Mouse (Mus musculus) heart, adult 11 months (tissue): ENCODE measurements around the gene Rbfox3.

ENCODE experiments used
- DNase-seq: peaks from one replicate; pipeline ENCODE4 v3.0.0; 2022

Rbfox3 gene

DNA sequence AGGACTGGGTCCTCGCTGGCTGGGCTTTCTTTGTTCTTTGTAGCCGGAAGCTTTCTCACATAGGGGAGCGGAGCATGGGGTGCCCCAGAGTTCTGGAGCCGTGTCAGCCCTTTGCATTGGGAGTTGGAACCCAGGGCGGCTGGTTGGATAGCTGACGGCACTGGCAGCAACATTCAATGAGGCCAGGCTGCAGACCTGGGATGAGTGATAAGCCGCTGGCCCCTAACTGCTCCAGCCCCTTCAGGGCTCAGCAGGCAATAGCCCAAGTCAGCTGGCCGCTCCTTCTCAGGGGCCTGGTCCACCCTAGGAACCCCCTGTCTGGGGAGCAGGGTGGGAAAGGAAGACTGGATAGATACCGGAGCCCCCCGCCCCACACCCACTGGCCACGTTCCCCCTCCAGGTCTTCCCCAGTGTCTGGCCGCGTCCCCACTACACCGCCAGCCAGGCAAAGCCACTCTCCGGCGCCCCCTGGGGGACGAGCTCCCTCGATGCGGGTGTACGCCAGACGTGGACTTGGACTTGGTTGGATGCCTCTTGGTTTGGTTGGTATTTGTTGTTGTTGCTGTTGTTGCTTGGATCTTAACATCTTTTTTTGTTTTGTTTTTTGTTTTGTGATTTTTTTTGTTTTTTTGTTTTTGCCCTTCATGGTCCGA lies 420.7 kb downstream of the Rbfox3 start:
- DNase-seq = peak; percentile 96

GRCm38 (mm10) chr11:118488907-118489270 lies 422.5 kb downstream of the Rbfox3 start:
- DNase-seq = no peak

DNA sequence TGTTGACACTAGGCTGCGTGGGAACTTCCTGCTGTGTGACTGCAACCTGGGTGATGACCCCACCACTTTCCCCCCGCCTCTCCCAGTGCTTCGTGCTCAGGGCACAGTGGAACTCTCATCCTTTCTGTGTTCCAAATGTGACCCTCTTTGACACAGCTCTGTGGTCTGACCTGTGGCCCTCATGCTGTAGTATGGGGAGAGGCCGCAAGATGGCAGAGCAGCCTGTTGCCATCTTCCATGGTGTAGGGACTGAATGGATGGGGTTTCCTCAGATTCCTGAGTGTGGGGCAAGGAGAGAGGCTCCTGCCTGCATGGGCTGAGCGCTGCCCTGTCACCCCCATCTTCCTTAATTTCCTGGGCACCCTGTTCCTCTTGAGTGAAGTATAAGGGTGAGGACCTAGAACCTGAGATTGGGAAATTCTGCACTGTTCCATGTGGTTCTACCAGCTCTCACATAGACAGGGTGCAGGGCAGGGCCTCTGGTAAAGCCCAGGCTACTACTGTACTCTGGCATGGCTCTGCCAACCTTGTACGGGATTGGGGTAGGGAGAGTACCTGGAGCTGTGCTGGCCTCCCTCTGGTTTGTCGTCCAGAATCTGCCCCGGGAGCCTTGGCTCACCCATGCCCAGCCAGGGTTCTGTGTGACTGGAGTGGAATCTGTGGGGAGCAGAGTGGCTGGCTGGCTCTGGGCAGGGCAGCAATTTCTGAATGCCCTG lies 423.0 kb downstream of the Rbfox3 start:
- DNase-seq = peak; percentile 88

- peak; percentile 95 for DNase-seq
These were observed 424.3 kb downstream of the Rbfox3 start for GRCm38 (mm10) chr11:118486881-118487772.

GRCm38 (mm10) chr11:118486281-118486680 lies 425.1 kb downstream of the Rbfox3 start:
- no peak for DNase-seq

DNA sequence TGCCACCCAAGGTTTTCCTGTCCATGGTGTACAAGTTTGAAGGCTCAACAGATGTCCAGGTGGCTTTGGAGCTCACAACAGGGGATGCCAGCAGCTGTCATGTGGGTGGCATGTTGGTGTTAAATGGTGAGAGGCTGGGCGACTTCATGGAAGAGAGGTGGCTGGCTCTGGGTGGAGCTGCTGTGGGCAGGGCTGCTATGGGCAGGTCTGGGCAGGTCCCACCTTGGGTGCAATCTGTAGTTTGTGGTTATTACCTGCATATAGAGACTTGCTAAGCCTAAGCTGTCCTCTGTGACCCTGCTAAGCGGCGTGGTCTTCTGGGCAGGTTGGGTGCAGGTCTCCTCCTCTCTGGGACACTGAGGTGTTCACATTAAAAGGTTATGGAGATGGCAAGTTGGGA lies 425.6 kb downstream of the Rbfox3 start:
- no peak for DNase-seq

GRCm38 (mm10) chr11:118485338-118485737 lies 426.1 kb downstream of the Rbfox3 start:
- no peak for DNase-seq

- no peak for DNase-seq
These were observed 427.2 kb downstream of the Rbfox3 start for GRCm38 (mm10) chr11:118484169-118484568.

DNA sequence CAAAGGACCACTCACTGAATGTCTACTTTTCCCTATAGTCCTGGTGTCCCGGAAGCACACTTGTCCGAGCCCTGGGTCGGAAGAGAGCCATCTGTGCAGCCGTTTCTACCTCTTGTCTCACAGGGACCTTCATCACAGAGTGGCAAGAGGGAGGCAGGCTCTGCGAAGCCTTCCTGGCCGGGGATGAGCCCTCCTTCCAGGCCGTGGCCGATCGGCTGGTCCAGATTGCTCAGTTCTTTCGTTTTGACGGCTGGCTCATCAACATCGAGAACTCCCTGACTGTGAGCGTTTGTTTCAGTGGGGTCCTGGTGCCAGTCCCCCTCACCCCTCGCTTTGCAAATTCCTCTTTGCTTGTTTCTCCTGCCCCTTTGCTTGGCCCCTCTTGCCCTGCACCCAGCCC lies 429.6 kb downstream of the Rbfox3 start:
- DNase-seq = no peak

DNA sequence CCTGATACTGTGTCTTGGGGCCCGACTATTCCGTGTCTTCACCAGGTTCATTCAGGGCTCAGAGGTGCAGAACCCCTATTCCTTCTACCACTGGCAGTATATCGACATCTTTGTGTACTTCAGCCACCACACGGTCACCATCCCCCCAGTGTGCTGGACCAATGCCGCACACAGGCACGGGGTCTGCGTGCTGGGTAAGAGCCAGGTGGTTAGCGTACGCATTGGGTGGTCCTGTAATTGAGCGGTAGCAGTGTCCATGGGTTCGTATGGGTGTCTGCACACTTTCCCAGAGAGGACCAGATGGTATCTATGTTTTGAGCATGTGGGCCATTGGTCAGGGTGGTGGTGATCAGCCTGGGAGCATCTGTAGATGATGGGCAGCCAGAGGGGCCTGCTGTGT lies 430.2 kb downstream of the Rbfox3 start:
- DNase-seq = no peak

DNA sequence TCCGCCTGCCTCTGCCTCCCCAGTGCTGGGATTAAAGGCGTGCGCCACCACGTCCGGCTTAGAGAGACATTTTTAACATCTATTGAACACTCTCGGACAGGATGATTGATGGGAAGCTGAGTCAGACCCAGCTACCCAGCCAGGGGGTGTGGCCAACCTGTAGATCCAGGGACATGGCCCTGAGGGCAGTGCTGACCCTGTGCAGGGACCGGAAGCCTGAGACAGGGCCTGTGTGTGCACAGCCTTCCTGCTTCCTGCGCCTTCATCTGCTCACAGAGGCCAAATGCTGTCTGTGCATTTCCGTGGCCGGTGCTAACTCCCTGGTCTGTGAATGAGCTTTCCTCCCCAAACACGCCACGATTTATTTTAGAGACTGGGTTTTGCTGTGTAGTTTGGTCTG lies 431.6 kb downstream of the Rbfox3 start:
- peak; percentile 97 for DNase-seq

DNA sequence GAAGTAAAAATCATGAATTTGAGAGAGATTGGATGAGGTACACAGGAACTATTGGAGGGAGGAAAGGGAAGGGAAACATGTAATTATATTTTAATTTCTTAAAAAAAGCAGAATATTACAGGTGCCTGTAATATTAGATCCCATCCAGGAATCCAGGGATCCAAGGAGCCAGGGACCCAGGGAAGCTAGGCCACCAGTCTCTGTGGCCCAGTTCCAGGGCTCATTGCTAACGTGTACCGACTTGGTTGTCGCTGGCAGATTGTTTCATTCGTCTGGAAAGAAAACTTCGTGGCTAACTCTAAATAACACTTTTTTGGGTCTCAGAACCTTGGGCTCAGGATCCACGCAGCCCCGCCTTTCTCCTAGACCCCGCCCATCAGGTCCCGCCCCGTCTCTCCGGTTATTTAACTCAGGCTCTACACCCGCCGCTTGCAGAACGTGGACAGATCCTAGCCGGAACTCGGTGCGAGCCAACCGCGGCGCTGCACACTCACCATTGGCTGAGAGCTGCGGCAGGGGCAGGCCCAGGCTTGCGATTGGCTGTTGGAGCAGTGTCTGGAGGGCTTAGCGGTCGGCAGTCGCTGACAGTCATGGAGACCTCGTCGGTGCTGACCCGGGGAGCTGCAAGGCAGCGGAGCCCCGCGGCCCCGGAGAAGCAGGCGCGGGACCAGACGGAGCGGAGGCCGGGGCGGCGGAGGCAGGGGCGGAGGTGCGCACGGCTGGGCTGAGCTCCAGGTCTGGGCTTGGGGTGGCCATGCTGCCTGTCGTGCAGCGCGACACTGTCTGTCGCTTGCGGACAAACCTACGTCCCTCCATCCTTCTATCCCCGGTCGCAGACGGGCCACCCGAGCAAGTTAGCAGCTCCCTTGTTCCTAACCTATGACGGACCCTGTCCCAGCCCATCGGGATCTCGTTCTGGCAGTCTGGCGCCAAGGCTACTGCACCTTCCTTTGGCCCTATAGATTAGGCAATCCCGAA lies 434.7 kb downstream of the Rbfox3 start, which contains the start of gene Engase:
Gene Engase, plus strand, starts transcription at position 434 of the 978 bp plus-strand sequence.
- peak; percentile 100 for DNase-seq

DNA sequence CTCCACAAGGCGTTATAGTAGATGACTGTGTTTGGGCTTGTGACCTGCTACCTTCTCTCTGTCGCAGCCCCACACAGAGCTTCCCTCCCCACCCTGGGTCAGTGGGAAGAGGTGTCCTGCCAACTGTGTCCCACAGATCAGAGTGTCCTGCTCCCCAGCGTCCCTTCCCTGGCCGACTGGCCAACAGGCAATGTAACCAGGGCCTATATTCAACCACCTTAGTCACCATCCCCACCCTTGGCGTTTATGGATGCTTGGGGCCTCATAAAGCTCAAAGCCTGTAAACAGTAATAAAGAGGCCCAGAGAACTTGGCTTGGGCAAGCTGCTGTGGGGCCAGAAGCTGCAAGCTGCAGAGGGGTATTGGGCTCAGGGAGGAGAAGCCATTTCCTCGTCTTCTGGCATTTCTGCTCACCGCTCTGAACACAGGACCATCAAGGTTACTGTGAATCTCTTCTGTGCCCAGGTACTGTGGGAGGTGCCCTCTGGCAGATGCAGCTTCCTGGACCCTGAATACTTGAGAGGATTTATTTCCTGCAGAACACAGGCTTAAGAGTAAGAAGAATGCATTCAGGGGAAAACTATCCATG lies 435.8 kb downstream of the Rbfox3 start:
- DNase-seq = peak; percentile 90

- no peak for DNase-seq
These were observed 437.4 kb downstream of the Rbfox3 start for GRCm38 (mm10) chr11:118473842-118474500.

DNA sequence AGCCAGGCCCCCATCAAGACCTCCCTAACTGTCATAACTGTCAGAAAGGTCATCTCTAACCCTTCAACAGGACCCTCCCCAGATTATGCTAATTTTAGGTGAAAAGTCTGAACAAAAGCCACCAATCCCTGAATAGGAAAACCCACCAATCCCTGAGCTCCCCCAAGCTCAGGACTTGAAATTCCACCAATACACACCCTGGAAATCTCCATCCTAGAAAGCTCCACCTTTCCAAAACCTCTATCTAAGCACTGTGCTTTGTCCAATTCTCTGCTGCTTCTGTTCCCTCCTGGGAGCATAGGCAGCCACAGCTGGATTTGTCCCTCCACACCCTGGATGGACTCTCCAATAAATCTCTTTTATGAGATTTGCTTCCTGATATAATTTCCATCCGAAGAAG lies 438.2 kb downstream of the Rbfox3 start:
- no peak for DNase-seq

GRCm38 (mm10) chr11:118471676-118472075 lies 439.7 kb downstream of the Rbfox3 start:
- DNase-seq = no peak

DNA sequence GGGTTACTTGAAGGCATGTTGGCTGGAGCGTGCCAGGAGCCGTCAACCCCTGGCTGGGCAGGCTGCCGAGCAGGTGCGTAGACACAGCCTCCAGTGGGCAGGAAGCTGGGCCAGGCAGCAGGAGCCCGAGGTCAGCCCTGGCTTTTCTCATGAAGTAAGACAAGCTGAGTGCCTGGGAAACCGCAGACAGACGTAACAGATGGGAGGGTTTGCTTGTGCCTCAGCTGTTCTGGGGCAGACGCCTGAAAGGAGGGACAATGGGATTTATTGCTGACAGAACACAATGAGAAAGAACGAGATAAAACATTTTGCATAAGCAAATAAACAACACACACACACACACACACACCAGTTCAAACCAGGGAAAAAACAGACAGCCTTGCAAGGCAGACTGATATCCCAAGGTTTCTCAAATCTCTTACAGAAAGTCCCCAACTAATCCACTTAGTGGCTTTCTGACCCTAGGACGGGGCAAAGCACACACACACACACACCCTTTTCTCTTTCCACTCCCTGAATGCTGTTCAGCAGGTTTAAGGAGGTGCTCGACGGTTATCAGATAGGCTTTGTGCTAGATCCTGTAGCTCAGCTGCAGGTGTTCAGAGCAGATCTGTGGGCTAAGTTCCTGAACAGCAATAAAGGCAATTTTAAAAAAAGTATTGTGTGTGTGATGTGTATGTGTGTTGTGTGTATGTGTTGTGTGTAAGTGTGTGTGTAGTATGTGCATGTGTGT lies 441.0 kb downstream of the Rbfox3 start:
- peak; percentile 93 for DNase-seq

GRCm38 (mm10) chr11:118469509-118470160 lies 441.8 kb downstream of the Rbfox3 start:
- DNase-seq = no peak

DNA sequence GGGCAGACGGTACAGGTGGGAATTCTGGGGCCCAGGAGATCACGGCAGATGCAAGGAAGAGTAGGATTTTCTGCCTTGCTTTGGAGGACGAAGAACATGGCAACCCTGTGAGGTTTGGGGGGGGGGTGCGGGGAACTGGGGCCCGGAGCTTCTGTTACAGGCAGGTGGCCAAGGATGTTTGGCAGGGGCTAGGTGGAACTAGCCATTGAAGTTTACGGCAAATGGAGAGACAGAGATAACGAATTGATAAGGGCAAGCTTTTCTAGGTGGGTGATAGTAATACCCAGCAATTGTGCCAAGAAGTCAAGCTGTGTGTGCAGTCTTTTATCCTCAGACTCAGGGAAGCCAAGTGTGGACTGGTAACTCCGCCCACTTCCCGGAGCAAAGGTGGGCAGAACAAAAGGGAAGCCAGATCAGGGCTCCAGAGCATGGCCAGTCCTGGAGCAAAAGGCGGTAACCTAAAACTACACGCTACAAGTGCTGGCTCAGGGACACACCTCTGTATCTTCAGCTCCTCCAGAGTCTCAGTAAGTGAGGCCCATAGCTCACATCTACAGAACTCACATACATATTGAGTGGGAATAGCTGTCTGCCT lies 443.9 kb downstream of the Rbfox3 start:
- no peak for DNase-seq

DNA sequence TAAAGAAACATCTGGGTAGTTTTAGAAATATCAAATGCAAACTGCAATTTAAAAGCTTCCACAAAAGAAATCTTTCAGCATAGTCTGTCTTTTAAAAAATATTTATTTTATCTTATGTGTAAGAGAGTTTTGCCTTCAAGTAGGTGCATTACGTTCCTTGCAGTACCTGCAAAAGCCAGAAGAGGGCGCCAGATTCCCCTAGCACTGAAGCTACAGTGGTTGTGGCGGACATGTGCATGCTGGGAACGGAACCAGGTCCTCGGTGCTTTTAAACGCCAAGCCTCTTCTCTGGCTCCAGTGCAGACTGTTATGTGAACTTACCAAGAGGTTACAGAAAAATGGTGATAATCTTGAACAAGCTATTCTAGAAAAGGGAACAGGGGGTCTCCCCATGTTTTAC lies 451.1 kb downstream of the Rbfox3 start:
- DNase-seq = no peak
